Mouse (Mus musculus): ENCODE results near the gene Tmem256. TPM values are rescaled to one million over a fixed set of nuclear protein-coding genes. Genes with fewer than 3 reads are reported as not detected.

Gene Tmem256
- polyA plus RNA-seq (2012) = 404 and 460 TPM in 2 replicates

- no peak for TF ChIP-seq GATA1 (IDR thresholded peaks at IDR 0.05; ENCODE audit: low read length)
Measured at GRCm38 (mm10) chr11:69837952-69838713, at the start of gene Tmem256. Gene Tmem256 (plus strand): TSS chr11:69838514.

GRCm38 (mm10) chr11:69789431-69789830, 48.9 kb upstream of the Tmem256 start:
- no peak for TF ChIP-seq GATA1 (IDR thresholded peaks at IDR 0.05; ENCODE audit: low read length)

GRCm38 (mm10) chr11:69791420-69791819, 46.9 kb upstream of the Tmem256 start:
- TF ChIP-seq GATA1 (IDR thresholded peaks at IDR 0.05; ENCODE audit: low read length) = no peak

- TF ChIP-seq GATA1 (IDR thresholded peaks at IDR 0.05; ENCODE audit: low read length) = no peak
Measured at GRCm38 (mm10) chr11:69793429-69793828, 44.9 kb upstream of the Tmem256 start.

- TF ChIP-seq GATA1 (IDR thresholded peaks at IDR 0.05; ENCODE audit: low read length) = no peak
Measured at GRCm38 (mm10) chr11:69795168-69795982, 42.9 kb upstream of the Tmem256 start, which contains the start of gene Chrnb1. Gene Chrnb1 (minus strand): TSS chr11:69795943.

- TF ChIP-seq GATA1 (IDR thresholded peaks at IDR 0.05; ENCODE audit: low read length) = no peak
Measured at GRCm38 (mm10) chr11:69795983-69796435, 42.3 kb upstream of the Tmem256 start.

- no peak for TF ChIP-seq GATA1 (IDR thresholded peaks at IDR 0.05; ENCODE audit: low read length)
Measured at GRCm38 (mm10) chr11:69797924-69798323, 40.4 kb upstream of the Tmem256 start.

GRCm38 (mm10) chr11:69799394-69800137, 38.7 kb upstream of the Tmem256 start:
- TF ChIP-seq GATA1 (IDR thresholded peaks at IDR 0.05; ENCODE audit: low read length) = no peak

- TF ChIP-seq GATA1 (IDR thresholded peaks at IDR 0.05; ENCODE audit: low read length) = no peak
Measured at GRCm38 (mm10) chr11:69800138-69800391, 38.2 kb upstream of the Tmem256 start.

- TF ChIP-seq GATA1 (IDR thresholded peaks at IDR 0.05; ENCODE audit: low read length) = no peak
Measured at GRCm38 (mm10) chr11:69800392-69801197, 37.7 kb upstream of the Tmem256 start.

- no peak for TF ChIP-seq GATA1 (IDR thresholded peaks at IDR 0.05; ENCODE audit: low read length)
Measured at GRCm38 (mm10) chr11:69801379-69801977, 36.8 kb upstream of the Tmem256 start, which contains the start of gene Fgf11. Gene Fgf11 (minus strand): TSS chr11:69801857.

- TF ChIP-seq GATA1 (IDR thresholded peaks at IDR 0.05; ENCODE audit: low read length) = no peak
Measured at GRCm38 (mm10) chr11:69802648-69803105, 35.6 kb upstream of the Tmem256 start.

GRCm38 (mm10) chr11:69803328-69803727, 35.0 kb upstream of the Tmem256 start:
- no peak for TF ChIP-seq GATA1 (IDR thresholded peaks at IDR 0.05; ENCODE audit: low read length)

All from G1E-ER4 (cell line).